Mouse (Mus musculus) forebrain, embryonic 15.5 days (tissue): ENCODE data around the gene Erf. TPM values are rescaled to one million over a fixed set of nuclear protein-coding genes. Genes with fewer than 3 reads are reported as not detected.

Experiments used
- ATAC-seq: fragments of 200-750 bp; cut with Nextera tagmentation; replicated peaks from 2 replicates; pipeline ENCODE4 v1.8.0; 2017; ENCODE audit warnings: mild to moderate bottlenecking, moderate TSS enrichment, moderate library complexity
- H3K27ac ChIP-seq: fragments of 300-500 bp; sonication (generic); replicated peaks from 2 replicates; pipeline ENCODE4 v1.5.1; 2015; ENCODE audit warnings: mild to moderate bottlenecking, inconsistent platforms
- H3K27me3 ChIP-seq: fragments of 300-500 bp; sonication (generic); 2 replicates; pipeline ENCODE4 v1.6.1; 2015; ENCODE audit warnings: inconsistent platforms
- H3K36me3 ChIP-seq: fragments of 300-500 bp; sonication (generic); 2 replicates; pipeline ENCODE4 v1.6.1; 2015; ENCODE audit warnings: mild to moderate bottlenecking, inconsistent platforms
- H3K4me1 ChIP-seq: fragments of 300-500 bp; sonication (generic); 2 replicates; pipeline ENCODE4 v1.6.1; 2015; ENCODE audit warnings: inconsistent platforms
- H3K4me2 ChIP-seq: fragments of 300-500 bp; sonication (generic); replicated peaks from 2 replicates; pipeline ENCODE4 v1.6.1; 2015; ENCODE audit warnings: mild to moderate bottlenecking, inconsistent platforms
- H3K4me3 ChIP-seq: fragments of 300-500 bp; sonication (generic); 2 replicates; pipeline ENCODE4 v1.5.1; 2015; ENCODE audit warnings: mild to moderate bottlenecking, inconsistent platforms
- H3K9ac ChIP-seq: fragments of 300-500 bp; sonication (generic); replicated peaks from 2 replicates; pipeline ENCODE4 v1.6.1; 2015; ENCODE audit warnings: mild to moderate bottlenecking, inconsistent platforms
- H3K9me3 ChIP-seq: fragments of 300-500 bp; sonication (generic); 2 replicates; pipeline ENCODE4 v1.6.1; 2016; ENCODE audit warnings: inconsistent platforms
- WGBS: fragments of 180-500 bp; shearing (Covaris S2); methylation state at CpG from one replicate; pipeline ENCODE4 v1.1.7; 2015; ENCODE audit warnings: mixed read lengths; 5-methylcytosine and 5-hydroxymethylcytosine counted together
- polyA plus RNA-seq: library from polyadenylated mRNA; unstranded; fragments of >200 nt; fragmentation: Nextera tagmentation; extraction: Ambion mirVana; gene quantifications from 2 replicates; pipeline ENCODE4 v1.2.1, GENCODE M21; 2015

The Erf gene
- polyA plus RNA-seq, 1 experiment from 2014 or later, result 4.8 TPM

DNA sequence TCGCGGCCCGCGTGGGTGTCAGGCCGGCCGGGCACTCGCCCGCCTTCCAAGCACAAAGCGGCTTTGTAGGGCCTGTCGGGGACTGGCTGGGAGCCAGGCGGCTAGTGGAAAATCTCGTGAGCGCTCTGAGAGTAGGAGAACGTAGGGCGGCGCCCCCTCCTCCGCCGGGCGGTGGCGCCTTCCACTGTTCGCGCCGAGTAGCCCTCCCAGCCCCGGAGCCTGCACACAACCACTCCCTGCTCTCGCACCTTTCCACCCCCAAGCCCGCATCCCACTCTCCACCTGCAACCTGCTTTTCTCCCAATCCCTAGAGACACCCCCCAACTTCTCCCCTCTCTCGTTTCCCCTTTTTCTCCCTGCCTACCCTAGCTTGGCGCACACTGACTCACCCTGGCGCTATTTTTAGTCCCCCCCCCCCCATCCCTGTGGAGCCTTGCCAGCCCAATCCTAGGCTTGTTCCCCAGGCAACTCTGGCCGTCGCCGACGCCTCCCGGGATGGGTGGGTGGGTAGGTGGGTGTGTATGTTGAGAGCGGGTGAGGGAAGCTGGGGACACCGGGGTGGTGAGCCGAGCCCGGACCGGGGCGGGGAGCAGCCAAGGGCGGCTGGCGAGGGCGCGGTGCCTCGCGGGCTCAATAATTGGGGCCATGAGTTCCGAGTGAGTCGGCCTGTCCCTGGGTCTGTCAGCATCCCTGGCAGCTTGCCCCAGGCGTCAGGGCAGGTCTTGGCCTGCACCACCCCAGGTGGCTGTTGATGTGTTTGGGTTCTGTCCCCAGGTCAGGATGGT lies 28.7 kb upstream of the Erf start:
- no peaks in the 10 kb centered on the region for H3K27me3 ChIP-seq
- H3K4me2 ChIP-seq, result peak overlapping the region; percentile 75
- peak overlapping the region; percentile 70 for H3K4me3 ChIP-seq
- under 1% methylated on average over 43 of the region's 49 CpGs for WGBS
- peaks cover 66% of the 10 kb centered on the region for H3K4me1 ChIP-seq
- peak; percentile 66 for ATAC-seq
- H3K36me3 ChIP-seq, result no peaks in the 10 kb centered on the region
- H3K9me3 ChIP-seq, result no peaks in the 10 kb centered on the region
- peak overlapping the region; percentile 79 for H3K9ac ChIP-seq
- H3K27ac ChIP-seq, result peak overlapping the region; percentile 100

DNA sequence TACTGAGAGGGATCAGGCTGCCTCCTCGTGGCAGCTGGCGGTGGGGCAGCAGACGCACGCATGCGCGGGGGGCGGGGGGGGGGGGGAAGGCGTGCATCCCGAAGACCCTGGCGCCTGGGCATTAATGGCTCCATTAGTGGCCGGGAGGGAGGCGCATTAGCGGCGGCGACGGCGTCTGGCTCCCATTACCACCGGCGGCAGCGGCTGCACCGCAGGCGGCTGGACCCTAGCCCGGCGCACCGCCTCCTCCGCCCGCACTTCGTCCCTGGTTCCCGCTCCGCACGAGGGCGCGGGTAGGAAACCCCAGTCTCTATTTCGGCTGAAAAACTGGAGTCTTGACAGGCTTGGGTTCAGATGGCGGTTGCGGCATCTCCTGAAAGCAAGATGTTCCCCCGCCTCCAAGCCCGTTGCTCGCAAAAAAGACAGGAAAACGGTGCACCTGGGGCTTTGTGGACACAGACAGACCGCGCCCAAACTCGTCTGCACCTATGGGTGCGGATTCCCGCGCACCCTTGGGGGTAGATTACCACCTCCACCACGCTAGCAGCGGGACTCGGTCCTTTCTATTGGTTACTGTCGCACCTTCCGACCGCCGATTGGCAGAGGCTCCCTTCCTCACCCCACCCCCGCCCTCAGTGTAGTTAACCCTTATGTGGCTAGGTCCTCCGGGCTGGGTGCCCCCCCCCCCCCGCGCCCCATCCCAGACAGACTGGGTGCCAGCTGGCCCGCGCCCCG lies 27.9 kb upstream of the Erf start:
- Histone ChIP-seq H3K27me3 (no peaks in the 10 kb centered on the region), H3K4me2 (peak overlapping the region; percentile 75), H3K4me3 (peak overlapping the region; percentile 70), H3K4me1 (peaks cover 64% of the 10 kb centered on the region), H3K9ac (peak overlapping the region; percentile 79), H3K27ac (peak overlapping the region; percentile 100), H3K9me3 (no peaks in the 10 kb centered on the region), H3K36me3 (no peaks in the 10 kb centered on the region)
- peak; percentile 79 for ATAC-seq
- under 1% methylated on average over 55 of the region's 60 CpGs for WGBS

- Histone ChIP-seq H3K9me3 (no peaks in the 10 kb centered on the region), H3K36me3 (peaks cover 4% of the 10 kb centered on the region), H3K9ac (peak overlapping the region; percentile 79), H3K4me3 (peak overlapping the region; percentile 70), H3K4me1 (peaks cover 59% of the 10 kb centered on the region), H3K27me3 (no peaks in the 10 kb centered on the region), H3K27ac (peak overlapping the region; percentile 100), H3K4me2 (peak overlapping the region; percentile 75)
- ATAC-seq, result no peak
- WGBS, result 11% methylated on average over 4 of the region's 4 CpGs
These were observed 27.4 kb upstream of the Erf start for GRCm38 (mm10) chr7:25277998-25278340.

DNA sequence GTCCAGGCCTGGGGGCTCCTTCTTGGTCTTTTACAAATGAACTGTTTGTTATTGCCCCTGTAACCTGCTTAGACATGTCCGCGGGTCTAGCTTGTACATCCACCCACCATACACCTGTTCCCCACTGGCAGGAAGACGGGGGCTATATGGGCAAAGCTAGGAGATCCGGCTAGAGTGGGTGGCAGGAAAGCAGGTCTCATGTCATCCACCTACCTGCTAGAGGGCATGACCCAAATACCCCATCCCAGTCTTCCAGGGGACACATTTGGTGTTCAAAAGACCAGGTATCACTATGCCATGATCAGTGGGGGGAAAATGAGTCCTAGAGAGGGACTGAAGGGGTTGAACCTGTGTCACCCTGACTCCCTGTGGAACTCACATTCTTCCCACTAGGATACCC lies 26.8 kb upstream of the Erf start:
- H3K4me3 ChIP-seq, result peak overlapping the region; percentile 70; the same call in 1 of the 2 replicates
- 92% methylated on average over 4 of the region's 4 CpGs for WGBS
- no peaks in the 10 kb centered on the region for H3K27me3 ChIP-seq
- peak overlapping the region; percentile 100 for H3K27ac ChIP-seq
- peaks cover 59% of the 10 kb centered on the region for H3K4me1 ChIP-seq
- peaks cover 10% of the 10 kb centered on the region for H3K36me3 ChIP-seq
- peak overlapping the region; percentile 79; the same call in 1 of the 2 replicates for H3K9ac ChIP-seq
- no peaks in the 10 kb centered on the region for H3K9me3 ChIP-seq
- ATAC-seq, result no peak
- peak overlapping the region; percentile 75 for H3K4me2 ChIP-seq

- no peak overlapping the region for H3K27ac ChIP-seq
- no peak overlapping the region for H3K4me3 ChIP-seq
- ATAC-seq, result no peak
- WGBS, result 67% methylated on average over 9 of the region's 9 CpGs
- peaks cover 19% of the 10 kb centered on the region for H3K36me3 ChIP-seq
- 0 out of 2 replicates have a peak overlapping the region, but pooled peaks have one; percentile 5 for H3K9ac ChIP-seq
- no peak overlapping the region for H3K4me2 ChIP-seq
- H3K9me3 ChIP-seq, result no peaks in the 10 kb centered on the region
- H3K4me1 ChIP-seq, result peaks cover 49% of the 10 kb centered on the region
- H3K27me3 ChIP-seq, result no peaks in the 10 kb centered on the region
These were observed 25.2 kb upstream of the Erf start for GRCm38 (mm10) chr7:25275555-25276298.

DNA sequence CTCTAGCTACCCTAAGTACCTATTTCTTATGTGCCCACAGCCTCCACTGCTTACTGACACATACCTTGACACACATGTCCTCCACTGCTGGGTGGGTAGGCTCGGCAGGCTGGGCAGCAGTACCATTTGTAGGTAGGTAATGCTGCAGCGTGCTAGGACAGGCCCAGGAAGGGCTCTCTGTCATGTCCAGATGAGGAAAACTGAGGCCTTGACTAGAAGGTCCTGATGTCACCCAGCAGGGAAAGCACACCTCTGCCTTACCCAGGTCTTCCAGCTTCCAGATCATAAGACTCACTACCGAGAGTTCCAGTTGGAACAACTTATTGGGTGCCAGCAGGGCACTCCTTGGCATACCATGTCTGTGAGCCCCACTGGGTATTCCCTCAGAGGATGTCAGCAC lies 24.4 kb upstream of the Erf start:
- no peak for ATAC-seq
- Histone ChIP-seq H3K9me3 (no peaks in the 10 kb centered on the region), H3K4me2 (no peak overlapping the region), H3K36me3 (peaks cover 19% of the 10 kb centered on the region), H3K27ac (no peak overlapping the region), H3K9ac (no peak overlapping the region), H3K4me1 (peaks cover 45% of the 10 kb centered on the region), H3K4me3 (no peak overlapping the region), H3K27me3 (no peaks in the 10 kb centered on the region)
- 88% methylated on average over 3 of the region's 3 CpGs for WGBS

- no peaks in the 10 kb centered on the region for H3K27me3 ChIP-seq
- H3K4me3 ChIP-seq, result no peak overlapping the region
- WGBS, result 67% methylated on average over 5 of the region's 5 CpGs
- no peak overlapping the region for H3K4me2 ChIP-seq
- H3K9me3 ChIP-seq, result no peaks in the 10 kb centered on the region
- no peak overlapping the region for H3K27ac ChIP-seq
- no peak for ATAC-seq
- peaks cover 45% of the 10 kb centered on the region for H3K4me1 ChIP-seq
- H3K36me3 ChIP-seq, result peaks cover 19% of the 10 kb centered on the region
- 0 out of 2 replicates have a peak overlapping the region, but pooled peaks have one; percentile 35 for H3K9ac ChIP-seq
These were observed 24.0 kb upstream of the Erf start for GRCm38 (mm10) chr7:25274571-25274970.

GRCm38 (mm10) chr7:25273259-25274241 lies 23.0 kb upstream of the Erf start:
- H3K4me3 ChIP-seq, result no peak overlapping the region
- no peaks in the 10 kb centered on the region for H3K27me3 ChIP-seq
- H3K9me3 ChIP-seq, result no peaks in the 10 kb centered on the region
- WGBS, result 92% methylated on average over 22 of the region's 22 CpGs
- H3K36me3 ChIP-seq, result peaks cover 19% of the 10 kb centered on the region
- H3K4me2 ChIP-seq, result no peak overlapping the region
- peaks cover 52% of the 10 kb centered on the region for H3K4me1 ChIP-seq
- no peak overlapping the region for H3K27ac ChIP-seq
- ATAC-seq, result no peak
- peak overlapping the region; percentile 35; the same call in 1 of the 2 replicates for H3K9ac ChIP-seq

- 90% methylated on average over 38 of the region's 38 CpGs for WGBS
These were observed 22.1 kb upstream of the Erf start for GRCm38 (mm10) chr7:25272445-25273258.

GRCm38 (mm10) chr7:25271651-25272444 lies 21.3 kb upstream of the Erf start:
- Histone ChIP-seq H3K4me2 (no peak overlapping the region), H3K4me1 (peaks cover 46% of the 10 kb centered on the region), H3K27ac (no peak overlapping the region), H3K9me3 (no peaks in the 10 kb centered on the region), H3K4me3 (no peak overlapping the region), H3K36me3 (peaks cover 19% of the 10 kb centered on the region), H3K27me3 (no peaks in the 10 kb centered on the region), H3K9ac (no peak overlapping the region)
- 90% methylated on average over 30 of the region's 30 CpGs for WGBS
- no peak for ATAC-seq

More at GRCm38 (mm10) chr7:25272445-25273258, 22.1 kb upstream of the Erf start:
- H3K27me3 ChIP-seq, result no peaks in the 10 kb centered on the region
- H3K27ac ChIP-seq, result no peak overlapping the region
- H3K4me3 ChIP-seq, result no peak overlapping the region
- no peak overlapping the region for H3K4me2 ChIP-seq
- peaks cover 19% of the 10 kb centered on the region for H3K36me3 ChIP-seq
- ATAC-seq, result no peak
- H3K9ac ChIP-seq, result no peak overlapping the region
- peaks cover 47% of the 10 kb centered on the region for H3K4me1 ChIP-seq
- no peaks in the 10 kb centered on the region for H3K9me3 ChIP-seq
